Mouse (Mus musculus): ENCODE measurements around the gene Uroc1. TPM values are rescaled to one million over a fixed set of nuclear protein-coding genes. Genes with fewer than 3 reads are reported as not detected.

Gene Uroc1
- polyA plus RNA-seq, 1 experiment, result not detected

DNA sequence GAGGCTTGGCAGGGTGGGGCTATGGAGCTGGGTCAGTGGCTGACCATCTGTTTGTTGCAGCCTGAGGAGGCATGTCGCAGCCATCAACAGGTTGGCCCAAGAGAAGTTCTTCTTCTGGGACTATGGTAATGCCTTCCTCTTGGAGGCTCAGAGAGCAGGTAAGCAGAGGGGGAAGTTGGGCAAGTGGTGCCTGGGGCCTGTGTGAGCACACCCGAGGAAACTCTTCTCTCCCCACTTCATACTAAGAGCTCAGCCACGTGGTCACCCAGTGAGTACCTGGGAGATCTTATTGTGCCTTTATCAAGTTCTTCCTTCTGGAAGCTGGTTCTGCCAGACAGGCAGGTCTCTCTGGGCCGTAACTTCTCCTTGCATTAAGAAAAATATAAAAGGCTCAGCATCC lies 14.1 kb downstream of the Uroc1 start:
- no peak for TF ChIP-seq POLR2A (IDR thresholded peaks at IDR 0.05; ENCODE audit: low read depth, low read length)
- no peak for TF ChIP-seq CTCF (IDR thresholded peaks at IDR 0.05; ENCODE audit: borderline replicate concordance, insufficient read depth, low read length)
- H3K27ac ChIP-seq (ENCODE audit: insufficient read depth, low read length), result no peak overlapping the region
- no peak overlapping the region for H3K4me3 ChIP-seq (ENCODE audit: insufficient read depth, low read length)
- no peaks in the 10 kb centered on the region for H3K4me1 ChIP-seq (ENCODE audit: control insufficient read depth, insufficient read depth, low read length)

DNA sequence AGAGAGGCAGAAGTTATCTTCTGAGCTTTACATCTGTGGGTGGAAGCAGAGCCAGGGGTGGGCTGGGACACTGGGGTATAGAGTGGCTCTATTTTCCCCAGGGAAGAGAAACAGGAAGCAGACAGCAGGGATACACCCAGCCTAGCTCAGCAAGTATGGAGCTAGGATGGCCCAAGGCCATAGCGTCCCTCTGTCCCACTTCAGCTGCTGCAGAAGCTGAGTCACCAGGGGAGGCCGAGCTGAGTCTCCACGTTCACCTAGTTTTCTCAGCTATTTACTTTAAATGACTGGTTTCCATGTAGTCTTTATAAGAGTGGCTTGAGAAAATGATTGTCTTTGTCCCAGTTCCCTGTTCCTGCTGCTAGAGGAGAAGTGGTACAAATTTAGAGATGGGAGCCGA lies 15.4 kb downstream of the Uroc1 start:
- H3K27ac ChIP-seq (ENCODE audit: insufficient read depth, low read length), result no peak overlapping the region
- no peak overlapping the region for H3K4me3 ChIP-seq (ENCODE audit: insufficient read depth, low read length)
- TF ChIP-seq POLR2A (IDR thresholded peaks at IDR 0.05; ENCODE audit: low read depth, low read length) (no peak), CTCF (IDR thresholded peaks at IDR 0.05; ENCODE audit: borderline replicate concordance, insufficient read depth, low read length) (no peak)
- no peaks in the 10 kb centered on the region for H3K4me1 ChIP-seq (ENCODE audit: control insufficient read depth, insufficient read depth, low read length)

- Histone ChIP-seq H3K4me3 (ENCODE audit: insufficient read depth, low read length) (no peak overlapping the region), H3K4me1 (ENCODE audit: control insufficient read depth, insufficient read depth, low read length) (no peaks in the 10 kb centered on the region), H3K27ac (ENCODE audit: insufficient read depth, low read length) (no peak overlapping the region)
- no peak for TF ChIP-seq POLR2A (IDR thresholded peaks at IDR 0.05; ENCODE audit: low read depth, low read length)
- no peak for TF ChIP-seq CTCF (IDR thresholded peaks at IDR 0.05; ENCODE audit: borderline replicate concordance, insufficient read depth, low read length)
Observed at GRCm38 (mm10) chr6:90350011-90350410, 16.9 kb downstream of the Uroc1 start.

DNA sequence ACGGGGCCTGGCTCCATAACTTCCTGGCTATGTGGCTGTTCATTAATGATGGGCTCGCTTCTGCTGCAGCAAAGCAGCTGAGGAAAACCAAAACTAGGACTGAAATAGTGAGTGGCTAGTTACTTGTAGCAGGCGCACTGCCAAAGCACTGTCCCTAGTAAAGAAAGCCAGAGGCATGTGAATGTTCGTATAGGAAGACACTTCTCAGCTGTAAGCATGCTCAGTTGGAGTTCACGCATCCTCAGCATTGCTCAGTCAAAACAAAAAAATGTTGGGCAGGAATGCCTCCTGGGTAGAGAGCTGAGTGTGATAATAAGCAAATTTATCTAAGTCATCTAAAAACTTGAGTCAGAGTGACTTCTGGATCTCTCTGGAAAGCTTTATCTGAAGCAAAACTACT lies 25.1 kb downstream of the Uroc1 start:
- Histone ChIP-seq H3K27ac (ENCODE audit: insufficient read depth, low read length) (peak overlapping the region; percentile 96), H3K4me1 (ENCODE audit: control insufficient read depth, insufficient read depth, low read length) (peaks cover 23% of the 10 kb centered on the region), H3K4me3 (ENCODE audit: insufficient read depth, low read length) (no peak overlapping the region)
- TF ChIP-seq CTCF (IDR thresholded peaks at IDR 0.05; ENCODE audit: borderline replicate concordance, insufficient read depth, low read length) (no peak), POLR2A (IDR thresholded peaks at IDR 0.05; ENCODE audit: low read depth, low read length) (no peak)

DNA sequence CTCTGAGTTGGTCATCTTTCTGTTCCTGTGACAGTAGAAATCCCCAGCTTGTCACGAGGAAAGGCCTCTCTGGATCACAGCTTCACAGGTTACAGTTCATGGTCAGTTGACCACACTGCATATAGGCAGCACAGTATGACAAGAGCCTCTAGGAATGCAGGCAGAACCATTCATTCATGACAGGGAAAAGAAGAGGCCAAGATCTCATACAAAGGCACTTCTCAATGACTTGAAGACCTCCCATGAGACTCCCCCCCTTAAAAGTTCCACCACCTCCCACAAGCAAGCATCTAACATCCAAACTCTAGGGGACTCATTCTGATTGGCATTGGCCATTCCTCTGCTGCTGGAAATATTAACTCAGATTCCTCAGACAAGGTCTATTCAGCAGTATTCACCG lies 26.4 kb downstream of the Uroc1 start:
- TF ChIP-seq POLR2A (IDR thresholded peaks at IDR 0.05; ENCODE audit: low read depth, low read length) (no peak), CTCF (IDR thresholded peaks at IDR 0.05; ENCODE audit: borderline replicate concordance, insufficient read depth, low read length) (no peak)
- Histone ChIP-seq H3K27ac (ENCODE audit: insufficient read depth, low read length) (peak overlapping the region; percentile 96), H3K4me1 (ENCODE audit: control insufficient read depth, insufficient read depth, low read length) (peaks cover 23% of the 10 kb centered on the region), H3K4me3 (ENCODE audit: insufficient read depth, low read length) (no peak overlapping the region)

DNA sequence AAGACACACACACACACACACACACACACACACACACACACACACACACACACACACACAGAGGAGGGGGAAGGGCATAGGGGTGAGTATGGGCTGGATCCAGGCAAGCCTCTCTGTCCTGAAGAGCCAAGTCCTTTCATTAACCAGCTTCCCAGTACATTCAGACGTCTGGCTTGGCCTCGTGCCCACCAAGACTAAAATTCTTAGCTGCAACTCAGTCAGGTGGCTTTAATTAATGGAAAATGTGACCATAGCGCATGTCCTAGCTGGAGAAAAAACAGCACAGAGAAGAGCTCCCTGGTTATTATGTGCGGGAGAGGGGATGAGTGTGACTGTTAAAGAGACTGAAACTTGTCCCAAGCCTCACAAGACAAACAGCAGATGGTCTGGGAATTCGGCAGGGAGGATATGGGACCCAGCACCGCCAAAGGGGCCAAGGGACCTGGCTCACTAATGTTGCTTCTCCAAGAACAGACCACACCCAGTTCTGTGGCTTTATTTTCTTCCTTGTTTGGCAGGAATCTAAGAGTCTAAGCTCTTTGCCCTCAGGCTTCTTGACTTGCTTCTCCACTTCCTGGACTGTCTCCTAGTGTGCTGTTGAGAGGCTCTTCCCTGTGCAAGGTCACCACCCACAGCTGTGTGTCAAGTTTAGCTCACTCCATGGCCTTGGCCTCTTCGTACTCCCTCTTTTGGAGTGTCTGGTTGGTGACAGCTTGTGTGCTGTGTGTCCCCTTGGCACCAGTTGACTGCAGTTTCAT lies 27.1 kb downstream of the Uroc1 start:
- TF ChIP-seq CTCF (IDR thresholded peaks at IDR 0.05; ENCODE audit: borderline replicate concordance, insufficient read depth, low read length), result no peak
- no peak for TF ChIP-seq POLR2A (IDR thresholded peaks at IDR 0.05; ENCODE audit: low read depth, low read length)
- Histone ChIP-seq H3K27ac (ENCODE audit: insufficient read depth, low read length) (peak overlapping the region; percentile 96), H3K4me3 (ENCODE audit: insufficient read depth, low read length) (no peak overlapping the region), H3K4me1 (ENCODE audit: control insufficient read depth, insufficient read depth, low read length) (peaks cover 23% of the 10 kb centered on the region)

DNA sequence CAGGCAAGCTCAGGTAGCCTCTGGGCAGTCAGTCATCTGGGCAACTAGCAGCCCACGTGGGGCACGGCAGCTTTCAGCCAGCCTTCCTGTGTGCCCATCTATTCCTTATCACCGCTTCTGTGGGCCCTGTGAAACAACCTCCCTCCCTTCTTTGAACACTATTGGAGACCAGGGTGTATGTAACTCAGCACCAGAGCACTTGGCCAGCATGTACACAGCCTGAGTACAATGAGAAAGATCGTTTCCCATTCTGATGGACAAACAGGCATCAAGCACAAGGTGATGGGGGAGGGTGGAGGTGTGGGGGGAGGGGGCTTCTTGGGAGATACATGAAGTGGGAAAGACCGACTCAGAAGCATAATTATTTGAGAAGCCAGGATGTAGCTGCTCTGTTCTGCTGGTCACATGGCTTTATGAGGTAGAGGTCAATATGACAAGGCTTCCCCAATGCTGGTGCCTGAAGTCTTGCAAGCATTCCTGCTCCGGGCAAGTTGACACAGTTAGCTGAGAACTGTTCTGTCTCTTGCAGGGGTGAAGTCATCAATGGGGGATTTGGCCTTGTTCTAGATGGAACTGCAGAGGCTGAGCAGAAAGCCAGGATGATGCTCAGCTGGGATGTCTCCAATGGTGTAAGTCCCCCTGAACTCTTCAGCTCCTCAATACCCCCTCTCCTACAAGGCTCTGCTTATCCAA lies 28.0 kb downstream of the Uroc1 start:
- Histone ChIP-seq H3K27ac (ENCODE audit: insufficient read depth, low read length) (peak overlapping the region; percentile 96), H3K4me1 (ENCODE audit: control insufficient read depth, insufficient read depth, low read length) (peaks cover 23% of the 10 kb centered on the region), H3K4me3 (ENCODE audit: insufficient read depth, low read length) (no peak overlapping the region)
- no peak for TF ChIP-seq POLR2A (IDR thresholded peaks at IDR 0.05; ENCODE audit: low read depth, low read length)
- no peak for TF ChIP-seq CTCF (IDR thresholded peaks at IDR 0.05; ENCODE audit: borderline replicate concordance, insufficient read depth, low read length)

- peaks cover 16% of the 10 kb centered on the region for H3K4me1 ChIP-seq (ENCODE audit: control insufficient read depth, insufficient read depth, low read length)
- no peak overlapping the region for H3K27ac ChIP-seq (ENCODE audit: insufficient read depth, low read length)
- H3K4me3 ChIP-seq (ENCODE audit: insufficient read depth, low read length), result no peak overlapping the region
- TF ChIP-seq POLR2A (IDR thresholded peaks at IDR 0.05; ENCODE audit: low read depth, low read length) (no peak), CTCF (IDR thresholded peaks at IDR 0.05; ENCODE audit: borderline replicate concordance, insufficient read depth, low read length) (no peak)
Observed at GRCm38 (mm10) chr6:90363301-90363700, 30.2 kb downstream of the Uroc1 start.

- H3K27ac ChIP-seq (ENCODE audit: insufficient read depth, low read length), result peak within 1 kb of the TSS; percentile 59
- H3K4me1 ChIP-seq (ENCODE audit: control insufficient read depth, insufficient read depth, low read length), result peaks cover 9% of the 10 kb centered on the region
Observed at GRCm38 (mm10) chr6:90368976-90369724, 36.1 kb downstream of the Uroc1 start, which contains the start of gene Zxdc. TSS of gene Zxdc (plus strand) at chr6:90369492.

More at GRCm38 (mm10) chr6:90368976-90369724, 36.1 kb downstream of the Uroc1 start, which contains the start of gene Zxdc:
- TF ChIP-seq POLR2A (IDR thresholded peaks at IDR 0.05; ENCODE audit: low read depth, low read length), result peak; percentile 82
- no peak for TF ChIP-seq CTCF (IDR thresholded peaks at IDR 0.05; ENCODE audit: borderline replicate concordance, insufficient read depth, low read length)
- peak within 1 kb of the TSS; percentile 90 for H3K4me3 ChIP-seq (ENCODE audit: insufficient read depth, low read length)
